Mouse (Mus musculus) left cerebral cortex, adult 18-20 months (tissue): Measurements from ENCODE around the gene Dusp7. TPM values are rescaled to one million over a fixed set of nuclear protein-coding genes. Genes with fewer than 3 reads are reported as not detected.

Experiments
- DNase-seq, 2 experiments: peaks; one replicate each; pipeline ENCODE4 v3.0.0; 2021 to 2022; ENCODE audit warnings: low spot score in 2 of 2, mixed read lengths in 1 of 2
- long read RNA-seq, 2 experiments: library from polyadenylated mRNA; stranded (forward); transcript quantifications; one replicate each; pipeline ENCODE4 v2.0.0; 2021
- total RNA-seq, 2 experiments: library from RNA; stranded (reverse); gene quantifications; 2 replicates each; pipeline ENCODE4 v1.2.3; 2021

Gene Dusp7
- 100 to 1,000 TPM; 106 to 111 TPM for total RNA-seq
- long read RNA-seq, experiment 1, transcript Dusp7-201 (3 exons, 3,213 nt) = major isoform, 66 of 88 reads
- long read RNA-seq, experiment 1, partial matches to known transcripts = 14 of 88 reads
- long read RNA-seq, experiment 1, other reads (novel, unspliced or antisense) = 7 of 88 reads
- long read RNA-seq, experiment 2, transcript Dusp7-201 (3 exons, 3,213 nt) = major isoform, 17 of 33 reads
- long read RNA-seq, experiment 2, partial matches to known transcripts = 14 of 33 reads
- long read RNA-seq, experiment 2, other reads (novel, unspliced or antisense) = 2 of 33 reads

GRCm38 (mm10) chr9:106368112-106368717 lies at the start of gene Dusp7:
TSS of gene Dusp7 (plus strand) at chr9:106368632.
- peak; percentile 81 to 89 for DNase-seq

GRCm38 (mm10) chr9:106319095-106319494 lies 49.3 kb upstream of the Dusp7 start:
- DNase-seq = no peak

- DNase-seq = no peak
Measured at GRCm38 (mm10) chr9:106322497-106322896, 45.9 kb upstream of the Dusp7 start.

- DNase-seq = no peak
Measured at GRCm38 (mm10) chr9:106326241-106326640, 42.2 kb upstream of the Dusp7 start.

GRCm38 (mm10) chr9:106327125-106327809 lies 41.2 kb upstream of the Dusp7 start:
- DNase-seq = peak; percentile 51 to 65

- no peak for DNase-seq
Measured at GRCm38 (mm10) chr9:106328068-106328610, 40.3 kb upstream of the Dusp7 start.

GRCm38 (mm10) chr9:106328772-106329511 lies 39.5 kb upstream of the Dusp7 start:
- DNase-seq = no peak

- DNase-seq = no peak
Measured at GRCm38 (mm10) chr9:106332746-106333145, 35.7 kb upstream of the Dusp7 start.

GRCm38 (mm10) chr9:106337620-106338019 lies 30.8 kb upstream of the Dusp7 start:
- DNase-seq = peak in 1 of 2 experiments; percentile 59

GRCm38 (mm10) chr9:106338462-106339172 lies 29.8 kb upstream of the Dusp7 start:
- no peak for DNase-seq

- DNase-seq = no peak
Measured at GRCm38 (mm10) chr9:106339173-106339558, 29.3 kb upstream of the Dusp7 start.

- no peak for DNase-seq
Measured at GRCm38 (mm10) chr9:106339730-106340129, 28.7 kb upstream of the Dusp7 start.

GRCm38 (mm10) chr9:106340501-106341312 lies 27.7 kb upstream of the Dusp7 start:
- no peak for DNase-seq

- DNase-seq = no peak
Measured at GRCm38 (mm10) chr9:106341313-106341686, 27.1 kb upstream of the Dusp7 start.

- DNase-seq = no peak
Measured at GRCm38 (mm10) chr9:106342573-106342972, 25.9 kb upstream of the Dusp7 start.

GRCm38 (mm10) chr9:106345167-106345566 lies 23.3 kb upstream of the Dusp7 start:
- DNase-seq = peak; percentile 59 to 69

GRCm38 (mm10) chr9:106345630-106346029 lies 22.8 kb upstream of the Dusp7 start:
- no peak for DNase-seq

- DNase-seq = no peak
Measured at GRCm38 (mm10) chr9:106348281-106348680, 20.2 kb upstream of the Dusp7 start.

- DNase-seq = peak in 1 of 2 experiments; percentile 56
Measured at GRCm38 (mm10) chr9:106349075-106349474, 19.4 kb upstream of the Dusp7 start.

GRCm38 (mm10) chr9:106351178-106351577 lies 17.3 kb upstream of the Dusp7 start:
- DNase-seq = no peak
